Mouse (Mus musculus): ENCODE measurements around the gene Sh2d3c. TPM values are rescaled to one million over a fixed set of nuclear protein-coding genes. Genes with fewer than 3 reads are reported as not detected.
A peak's percentile ranks its signal among the peaks of the same experiment; 100 is the strongest.

Sh2d3c gene
- total RNA-seq, 2 experiments from 2014 or later: 33.3 to 45.8 TPM

DNA sequence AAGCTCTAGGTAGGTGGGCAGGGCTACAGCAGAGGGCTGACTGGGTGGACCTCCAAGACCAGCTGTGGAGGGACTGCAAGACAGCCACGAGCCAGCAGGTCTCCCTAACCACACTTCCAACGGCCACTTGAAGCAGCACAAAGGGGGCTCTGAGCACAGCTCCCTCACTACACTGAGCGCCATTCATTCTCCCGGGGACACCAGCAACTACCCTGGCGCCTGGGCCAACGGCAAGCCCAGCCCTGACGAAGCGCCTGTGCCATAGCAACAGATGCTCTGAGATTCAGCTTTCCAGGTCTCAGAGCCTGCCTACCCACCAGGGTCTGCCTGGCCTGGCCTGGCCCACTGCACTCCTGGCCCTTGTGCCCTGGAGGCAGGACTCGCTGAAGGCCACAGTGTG is 2.1 kb upstream of the Sh2d3c start:
- DNase-seq (ENCODE audit: low spot score in 2 of 2): no peak
- intact Hi-C loops (cut with DNase I): no loop called here

DNA sequence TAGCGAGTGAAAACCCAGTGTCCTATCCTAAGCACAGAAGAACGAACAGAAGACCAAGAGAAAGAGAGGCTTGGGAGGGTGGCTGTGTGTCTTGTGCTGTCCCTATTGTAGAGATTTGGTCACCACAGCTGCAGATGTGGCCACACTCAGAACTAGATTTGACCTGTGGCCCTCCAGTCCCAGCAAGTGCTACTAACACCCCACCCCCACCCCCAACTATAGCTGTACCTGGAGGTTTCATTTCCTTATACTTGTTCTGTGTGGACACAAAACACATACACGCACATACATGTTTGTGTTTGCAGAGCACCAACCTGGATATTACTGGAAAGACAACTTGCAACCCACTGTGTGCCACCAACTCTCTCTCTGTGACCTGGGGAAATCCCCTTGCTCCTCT is 802 bp upstream of the Sh2d3c start:
- intact Hi-C loops (cut with DNase I): no loop called here
- DNase-seq (ENCODE audit: low spot score in 2 of 2): no peak

DNA sequence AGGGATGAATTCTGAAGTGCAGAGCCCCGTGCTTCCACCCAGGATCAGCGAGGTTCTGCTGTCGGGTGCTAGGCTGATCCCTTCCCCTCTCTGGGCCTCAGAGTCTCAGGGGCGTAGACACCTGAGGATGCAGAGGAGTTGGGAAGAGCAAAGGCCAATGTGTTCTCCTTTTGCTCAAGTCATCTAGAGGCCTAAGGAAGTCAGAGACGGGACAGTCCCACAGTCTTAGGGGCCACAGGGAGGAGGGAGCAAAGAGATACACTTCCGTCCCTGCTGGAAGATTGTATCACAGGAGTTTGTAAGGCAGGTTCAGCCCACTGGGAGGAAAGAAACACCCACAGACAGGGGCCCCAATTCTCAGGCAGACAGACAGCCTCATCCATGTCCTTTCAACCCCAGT is 1.2 kb downstream of the Sh2d3c start:
- DNase-seq (ENCODE audit: low spot score in 2 of 2): no peak
- intact Hi-C loops (cut with DNase I): no loop called here

DNA sequence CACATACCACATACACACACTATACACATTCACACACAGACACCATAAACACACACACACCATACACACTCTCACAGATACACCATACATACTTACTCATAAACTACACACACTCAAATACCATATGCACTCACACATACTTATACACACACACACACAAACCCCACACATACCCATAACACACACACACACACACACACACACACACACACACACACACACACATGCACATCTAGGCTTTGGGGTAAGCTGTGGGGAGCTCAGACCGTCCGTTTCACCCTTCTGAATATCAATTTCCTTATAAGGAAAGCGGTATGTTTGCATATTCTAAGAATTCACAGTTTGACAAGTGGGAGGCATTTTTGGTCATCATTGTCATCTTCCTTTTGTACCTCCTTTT is 1.7 kb downstream of the Sh2d3c start:
- no peak for DNase-seq (ENCODE audit: low spot score in 2 of 2)
- intact Hi-C loops (cut with DNase I): no loop called here

DNA sequence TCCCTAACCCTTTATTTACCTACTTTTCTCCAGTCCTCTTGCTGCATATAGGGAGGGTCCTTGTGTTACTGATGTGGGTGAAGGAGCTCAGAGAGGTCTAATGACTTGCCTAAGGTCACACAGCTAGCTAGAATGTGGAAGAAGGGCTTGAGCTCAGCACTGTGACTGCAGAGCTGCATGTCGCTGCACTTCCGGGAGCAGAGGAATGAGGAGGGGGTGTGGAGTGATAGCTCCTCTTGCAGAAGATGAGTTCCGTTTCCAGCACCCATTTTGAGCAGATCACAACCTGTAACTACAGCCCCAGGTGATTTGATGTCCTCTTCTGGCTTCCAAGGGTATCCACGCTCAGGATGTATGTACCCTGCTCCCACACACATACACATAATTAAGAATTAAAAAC is 3.3 kb downstream of the Sh2d3c start:
- DNase-seq (ENCODE audit: low spot score in 2 of 2): no peak
- intact Hi-C loops (cut with DNase I): no loop called here

DNA sequence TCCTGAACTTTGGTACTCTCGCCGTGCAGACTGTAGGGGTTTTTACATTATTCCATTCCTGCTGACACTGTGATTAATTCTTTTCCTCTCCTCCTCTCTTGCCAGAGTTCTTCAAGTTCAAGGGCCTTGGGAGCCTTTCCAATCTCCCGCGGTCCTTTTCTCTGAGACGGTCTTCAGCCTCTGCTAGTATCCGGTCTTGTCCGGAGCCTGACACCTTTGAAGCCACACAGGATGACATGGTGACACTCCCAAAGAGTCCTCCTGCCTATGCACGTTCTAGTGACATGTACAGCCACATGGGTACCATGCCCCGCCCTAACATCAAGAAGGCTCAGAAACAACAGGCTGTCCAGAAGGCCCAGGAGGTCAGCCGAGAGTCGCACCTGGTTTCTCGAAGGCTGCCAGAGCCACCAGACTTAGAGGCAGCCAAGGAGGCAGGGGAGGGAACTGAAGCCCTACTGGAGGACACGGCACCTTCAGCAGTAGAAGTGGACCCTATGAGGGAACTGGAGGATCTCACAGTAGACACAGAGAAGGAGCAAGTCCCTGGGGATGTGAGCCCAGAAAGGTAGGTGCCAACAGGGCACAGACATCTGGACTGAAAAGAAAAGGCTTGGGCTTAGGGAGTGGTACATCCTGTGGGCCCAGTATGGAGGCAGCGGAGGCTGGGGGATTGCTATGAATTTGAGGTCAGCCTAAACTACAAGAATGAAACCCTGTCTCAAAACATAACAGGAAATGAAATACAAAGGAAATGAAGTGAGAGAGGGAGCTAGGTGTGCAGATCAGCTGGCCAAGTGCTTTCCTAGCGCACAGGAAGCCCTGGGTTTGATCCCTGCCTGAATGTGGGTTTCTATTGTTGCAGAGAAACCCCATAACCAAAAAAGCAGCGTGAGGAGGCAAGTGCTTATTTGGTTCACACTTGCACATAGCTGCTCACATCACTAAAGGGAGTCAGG is 4.3 kb downstream of the Sh2d3c start:
- no peak for DNase-seq (ENCODE audit: low spot score in 2 of 2)
- intact Hi-C loops (cut with DNase I): no loop called here

DNA sequence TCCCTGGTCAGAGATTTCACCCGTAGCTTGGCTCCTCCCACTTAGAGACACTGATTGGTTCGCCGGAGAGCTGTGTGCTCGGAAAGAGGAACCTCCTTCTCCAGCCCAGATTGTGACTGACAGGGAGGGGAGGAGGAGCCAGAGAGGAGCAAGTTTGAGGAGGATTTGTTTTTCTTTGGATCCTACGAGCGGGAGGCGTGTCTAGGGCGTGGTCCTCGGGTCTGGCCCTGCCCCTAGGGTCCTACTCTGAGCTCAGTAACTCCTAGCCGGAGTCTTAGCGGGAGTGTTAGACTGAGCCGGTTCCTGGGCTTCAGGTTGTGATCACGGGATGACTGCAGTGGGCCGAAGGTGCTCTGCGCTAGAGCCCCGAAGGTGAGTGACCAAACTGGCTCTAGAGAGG is 6.6 kb downstream of the Sh2d3c start:
- DNase-seq (ENCODE audit: low spot score in 2 of 2): peak; percentile 72 to 76
- intact Hi-C loops (cut with DNase I): no loop called here

DNA sequence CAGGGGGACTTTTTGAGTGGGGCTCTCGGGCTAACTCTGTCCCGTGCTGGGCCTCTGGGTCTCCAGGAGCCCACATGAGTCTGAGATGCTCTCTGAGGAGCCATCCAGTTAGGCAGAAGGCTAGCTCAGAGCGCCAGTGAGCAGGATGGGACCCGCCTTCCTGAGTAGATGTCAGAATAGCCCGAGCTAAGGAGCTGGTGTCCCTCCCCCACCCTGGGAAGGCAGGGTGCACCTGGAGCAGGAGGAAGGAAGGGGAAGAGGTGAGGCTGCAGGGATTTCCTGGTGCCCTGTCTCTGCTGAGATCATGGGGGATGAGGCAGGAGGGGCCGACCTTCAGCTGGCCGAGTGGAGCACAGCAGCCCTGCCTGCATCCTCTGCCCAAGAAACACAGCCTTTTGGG is 7.6 kb downstream of the Sh2d3c start:
- intact Hi-C loops (cut with DNase I): no loop called here
- DNase-seq (ENCODE audit: low spot score in 2 of 2): no peak

DNA sequence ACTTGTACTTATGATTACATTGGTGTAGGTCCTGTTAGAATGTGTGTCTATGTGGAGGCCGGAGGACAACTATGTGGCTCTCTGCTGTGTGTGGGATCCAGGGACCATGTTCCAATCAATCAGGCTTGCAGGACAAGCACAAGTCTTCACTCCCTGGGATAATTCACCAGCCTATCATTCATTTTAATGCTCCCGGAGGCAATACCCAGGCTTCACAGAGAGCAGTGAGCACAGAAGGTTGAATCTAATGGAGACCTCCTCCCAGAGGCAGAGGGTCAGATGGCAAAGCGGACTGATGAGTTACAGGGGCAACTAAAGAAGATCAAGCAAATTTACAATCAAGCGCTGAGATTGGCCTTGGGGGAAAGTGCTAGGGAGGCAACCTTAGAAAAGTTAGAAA is 8.7 kb downstream of the Sh2d3c start:
- intact Hi-C loops (cut with DNase I): no loop called here
- DNase-seq (ENCODE audit: low spot score in 2 of 2): no peak

DNA sequence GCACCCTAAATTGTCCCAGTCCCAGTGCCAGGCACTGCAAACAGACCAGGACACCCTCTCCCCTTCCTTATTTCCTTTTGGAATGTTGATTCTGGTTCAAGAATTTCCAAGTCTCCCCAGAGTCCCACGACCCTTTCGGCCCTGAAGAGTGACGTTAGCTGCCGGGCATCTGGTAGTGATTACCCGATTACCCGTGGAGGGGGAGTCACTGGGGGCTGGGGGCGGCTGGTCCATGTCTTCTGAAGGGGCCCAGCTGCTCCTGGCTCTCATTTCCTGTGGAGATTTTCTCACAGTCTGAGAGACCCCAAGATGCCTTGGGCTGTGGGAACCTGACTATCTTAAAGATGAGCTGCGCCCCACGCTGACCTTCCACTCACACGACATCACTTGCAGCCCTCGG is 10.0 kb downstream of the Sh2d3c start:
- no peak for DNase-seq (ENCODE audit: low spot score in 2 of 2)
- intact Hi-C loops (cut with DNase I): no loop called here

DNA sequence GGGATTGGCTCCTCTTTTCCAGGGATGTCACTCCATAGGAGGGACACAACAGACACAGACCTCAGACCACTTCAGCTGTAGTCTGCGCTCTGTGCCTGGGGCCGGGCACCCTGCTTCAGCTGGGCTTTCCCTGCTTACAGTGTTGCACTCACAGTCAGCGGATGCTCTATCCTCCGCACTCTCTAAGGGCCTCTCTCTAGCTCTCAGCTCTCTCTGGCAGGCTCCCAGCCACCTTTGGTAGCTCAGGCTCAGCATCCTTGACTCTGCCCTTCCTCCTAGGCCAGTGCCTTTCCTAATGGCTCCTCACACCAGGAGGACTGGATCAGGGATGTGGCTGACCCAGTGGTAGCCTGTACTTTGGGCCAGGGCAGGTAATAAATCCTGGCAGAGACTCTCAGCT is 11.1 kb downstream of the Sh2d3c start:
- DNase-seq (ENCODE audit: low spot score in 2 of 2): no peak
- intact Hi-C loops (cut with DNase I): no loop called here

DNA sequence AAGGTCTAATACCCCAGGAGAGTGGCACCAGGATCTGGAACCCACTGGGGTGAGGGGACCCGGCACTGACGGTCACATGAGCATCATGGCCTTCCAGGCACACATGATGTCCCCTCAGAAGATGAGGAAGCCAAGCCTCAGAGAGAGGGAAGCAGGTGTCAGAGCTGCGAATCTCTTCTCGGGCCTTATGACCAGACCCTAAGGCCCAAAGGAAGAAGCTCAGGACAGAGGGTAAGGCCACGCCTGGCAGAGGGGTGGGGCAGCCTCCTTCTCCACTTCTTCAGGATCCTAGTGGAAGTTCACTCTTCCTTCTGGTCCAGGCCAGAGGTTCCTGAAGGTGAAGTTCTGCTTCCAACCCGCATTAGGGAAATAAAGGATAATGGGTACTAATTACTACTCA is 11.8 kb downstream of the Sh2d3c start:
- intact Hi-C loops (cut with DNase I): no loop called here
- DNase-seq (ENCODE audit: low spot score in 2 of 2): no peak

DNA sequence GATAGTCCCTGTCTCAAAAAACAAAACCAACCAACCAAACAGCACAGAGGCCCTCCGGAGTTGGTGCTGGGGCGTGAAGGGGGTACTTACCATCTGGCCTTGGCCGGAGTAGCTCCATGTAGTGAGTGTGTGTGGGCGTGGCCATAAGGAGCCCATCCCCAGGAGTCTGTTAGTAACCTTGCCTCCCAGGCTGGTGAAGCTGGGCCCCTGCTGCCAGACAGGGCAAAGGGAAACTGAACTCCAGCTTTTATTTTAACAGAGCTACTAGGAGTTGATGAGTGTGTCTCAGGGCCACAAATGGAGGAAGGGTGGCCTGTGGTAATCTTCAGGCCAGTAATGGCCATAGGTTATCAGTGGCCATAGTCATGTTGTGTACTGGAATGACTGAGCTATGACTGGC is 13.6 kb downstream of the Sh2d3c start:
- intact Hi-C loops (cut with DNase I): no loop called here
- no peak for DNase-seq (ENCODE audit: low spot score in 2 of 2)

DNA sequence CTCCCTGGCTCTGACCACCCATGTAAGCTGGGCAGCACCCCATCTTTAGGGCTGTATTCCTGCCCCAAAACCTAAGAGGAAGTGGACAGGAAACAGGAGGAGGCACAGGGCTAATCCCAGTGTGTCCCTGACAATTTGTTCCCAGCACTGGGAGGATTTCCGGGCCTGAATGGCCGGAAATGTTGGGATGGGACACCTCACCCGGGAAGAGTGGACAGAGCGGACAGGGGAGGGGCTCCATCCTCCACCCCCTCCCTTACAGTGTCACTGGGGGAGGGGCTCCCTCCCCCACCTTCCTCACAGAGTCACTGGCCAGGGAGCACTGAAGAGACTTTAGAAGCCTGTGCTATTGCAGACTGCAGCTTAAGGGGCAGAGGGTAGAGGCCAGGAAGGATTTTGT is 14.1 kb downstream of the Sh2d3c start:
- DNase-seq (ENCODE audit: low spot score in 2 of 2): no peak
- intact Hi-C loops (cut with DNase I): no loop called here

DNA sequence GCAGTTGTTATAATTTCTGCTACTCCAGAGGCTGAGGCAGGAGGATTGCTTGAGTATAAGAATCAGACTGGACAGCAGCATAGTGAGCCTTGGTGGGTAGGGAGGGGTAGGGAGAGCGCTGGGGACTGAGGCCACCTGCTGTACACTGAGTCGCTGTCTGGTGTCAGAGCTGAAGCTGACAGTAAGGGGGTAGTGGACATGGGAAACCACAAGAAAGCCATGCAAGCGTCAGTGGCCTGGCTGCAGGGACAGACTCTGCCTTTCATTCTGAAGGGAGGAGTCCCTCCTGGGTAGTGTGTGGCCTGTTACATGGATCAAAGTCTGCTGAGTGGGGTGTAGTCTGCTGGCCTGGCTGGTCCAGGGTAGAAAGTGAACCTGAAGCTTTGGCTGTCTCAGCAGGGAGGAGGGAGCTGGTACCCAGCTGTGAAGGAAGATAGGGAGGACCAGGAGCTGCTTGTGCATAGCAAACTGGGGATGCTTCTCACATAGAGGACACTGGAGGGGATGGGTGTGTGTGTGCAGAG is 15.5 kb downstream of the Sh2d3c start:
- DNase-seq (ENCODE audit: low spot score in 2 of 2): no peak
- intact Hi-C loops (cut with DNase I): no loop called here

DNA sequence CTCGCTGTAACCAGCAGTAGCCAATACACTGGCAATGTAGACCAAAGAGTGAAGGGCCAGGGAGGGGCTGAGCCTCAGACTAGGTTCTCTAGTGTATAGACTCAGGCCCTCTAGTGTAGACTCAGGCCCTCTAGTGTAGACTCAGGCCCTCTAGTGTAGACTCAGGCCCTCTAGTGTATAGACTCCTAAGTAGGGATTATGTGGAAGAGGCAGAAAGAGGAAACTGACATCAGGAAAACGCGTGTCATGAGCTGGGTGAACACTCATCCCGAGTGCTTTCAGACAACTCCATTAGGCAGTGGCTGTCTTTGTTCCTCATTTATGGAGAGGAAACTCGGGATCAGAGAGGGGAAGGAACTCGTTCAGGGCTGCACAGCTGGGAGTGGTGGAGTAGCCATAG is 16.2 kb downstream of the Sh2d3c start:
- no peak for DNase-seq (ENCODE audit: low spot score in 2 of 2)

DNA sequence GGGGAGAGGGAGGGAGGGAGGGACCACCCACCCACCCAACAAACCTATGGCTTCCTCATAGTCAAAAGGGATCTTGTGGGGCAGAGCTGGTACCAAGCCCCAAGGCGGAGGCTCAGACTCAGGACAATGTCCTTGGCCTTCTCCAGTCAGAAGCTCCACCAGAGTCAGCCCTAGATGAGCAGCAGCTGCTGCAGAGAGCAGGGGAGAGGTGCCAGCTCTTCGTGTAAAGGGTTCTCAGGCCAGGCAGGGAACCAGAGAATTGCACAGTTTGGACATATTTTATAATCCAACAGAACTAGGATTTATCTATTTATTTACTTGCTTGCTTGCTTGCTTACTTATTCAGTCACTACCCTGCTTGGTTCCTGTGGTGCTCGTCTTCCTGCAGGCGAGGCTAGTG is 18.5 kb downstream of the Sh2d3c start:
- no peak for DNase-seq (ENCODE audit: low spot score in 2 of 2)
- intact Hi-C loops (cut with DNase I): no loop called here

More for the DNA sequence above, 16.2 kb downstream of the Sh2d3c start:
- intact Hi-C loops (cut with DNase I): no loop called here

DNA sequence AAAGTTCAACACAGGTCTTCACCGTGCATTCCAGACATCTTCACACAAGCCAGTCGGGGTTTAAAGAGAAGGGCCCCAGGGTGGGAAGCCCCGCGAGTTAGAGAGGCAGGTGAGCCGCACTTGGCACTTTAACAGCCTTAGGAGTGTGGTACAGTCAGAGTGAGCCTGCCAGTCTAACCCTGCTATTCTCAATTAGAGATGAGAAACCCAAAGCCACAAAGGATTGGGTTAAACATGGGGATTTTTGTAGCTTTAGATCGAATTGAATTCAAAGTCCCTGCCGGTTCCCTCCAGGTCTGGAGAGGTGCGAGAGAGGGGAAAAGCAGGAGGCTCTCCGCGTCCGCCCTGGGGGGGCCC is 20.0 kb downstream of the Sh2d3c start, which contains the start of gene 6330409D20Rik:
6330409D20Rik (minus strand) TSS at position 101 of the 357 bp plus-strand sequence.
- DNase-seq (ENCODE audit: low spot score in 2 of 2): no peak
- intact Hi-C loops (cut with DNase I): loop anchor here (1.0 kb wide), 1 partner anchor 28 kb away; the partner anchor contains the start of gene Cdk9

DNA sequence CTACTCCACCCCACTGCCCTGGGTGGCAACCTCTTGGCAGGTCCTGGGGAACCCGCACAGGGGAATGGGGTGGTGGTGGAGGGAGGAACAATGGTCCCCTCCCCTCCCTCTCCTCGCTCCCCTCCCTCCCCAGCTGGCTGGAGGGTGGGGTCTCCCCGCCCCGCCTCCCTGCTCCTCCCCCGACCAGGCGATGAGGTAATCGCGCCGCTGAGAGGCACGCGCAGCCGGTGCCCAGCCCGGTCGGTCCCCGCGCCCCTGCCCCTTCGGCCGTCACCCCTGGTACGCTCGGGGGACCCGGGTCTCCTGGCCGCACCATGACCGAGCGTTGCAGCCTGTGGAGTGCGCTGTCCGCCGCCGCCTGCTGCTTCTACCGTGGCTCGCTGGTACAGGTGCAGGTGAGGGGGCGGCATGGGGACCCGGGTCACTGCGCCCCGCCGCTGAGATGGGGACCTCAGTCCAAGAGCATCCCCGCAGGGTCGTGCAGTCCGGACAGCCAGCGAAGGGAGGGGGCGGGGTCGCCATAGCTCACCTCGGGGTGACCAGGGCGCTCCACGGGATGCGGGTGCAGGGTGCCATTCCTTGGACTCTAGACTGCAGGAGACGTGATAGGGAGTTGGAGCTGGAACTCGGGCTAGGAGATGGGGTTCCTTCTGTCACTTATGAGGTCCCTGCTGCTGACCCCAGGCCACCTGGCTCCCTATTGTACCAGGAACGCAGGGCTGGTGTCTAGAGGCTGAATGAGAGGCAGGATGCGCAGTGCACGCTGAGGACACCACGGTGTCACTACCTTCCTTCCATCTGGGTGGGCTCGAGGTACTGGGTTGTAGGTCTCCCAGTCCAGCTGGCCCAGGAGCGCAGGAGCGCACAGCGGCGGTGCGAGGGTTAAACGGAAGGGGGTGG is 20.7 kb downstream of the Sh2d3c start:
- DNase-seq (ENCODE audit: low spot score in 2 of 2): peak; percentile 68 to 77
- intact Hi-C loops (cut with DNase I): loop anchor here (1.0 kb wide), 1 partner anchor 28 kb away; the partner anchor contains the start of gene Cdk9

DNA sequence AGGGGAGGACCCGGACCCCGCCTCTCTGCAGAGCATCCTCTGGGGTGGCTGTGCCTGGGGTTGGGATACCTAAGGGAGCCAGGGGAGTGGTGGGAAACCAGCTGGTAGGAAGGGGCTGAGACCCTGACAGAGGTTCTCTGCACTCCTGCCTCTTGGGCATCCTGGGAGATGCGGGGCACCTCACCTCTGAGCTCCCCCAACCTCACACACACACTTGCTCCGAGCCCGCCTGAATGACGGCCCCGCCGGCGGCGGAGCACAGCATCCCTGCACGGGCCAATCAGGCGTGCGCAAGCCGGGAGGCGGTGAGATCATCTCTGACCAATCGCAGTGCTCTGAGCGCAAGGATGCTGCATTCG is 21.3 kb downstream of the Sh2d3c start:
- DNase-seq (ENCODE audit: low spot score in 2 of 2): peak; percentile 85 to 90
- intact Hi-C loops (cut with DNase I): no loop called here
